Mouse (Mus musculus) B cell, adult 2 months (primary cell): ENCODE measurements around the gene Pip4k2b.
"Not testable (repeated sequence)": the region's sequence is repeated elsewhere in the genome, so short reads cannot be mapped to it uniquely, and the experiment has no call there.

ENCODE experiments used
- DNase-seq, 2 experiments: peaks; one replicate each; pipeline ENCODE4 v3.0.0; 2022

Pip4k2b gene

GRCm38 (mm10) chr11:97714356-97714755, 30.1 kb downstream of the Pip4k2b start:
- no peak for DNase-seq

- DNase-seq: no peak
Observed at GRCm38 (mm10) chr11:97713896-97714295, 30.6 kb downstream of the Pip4k2b start.

- no peak for DNase-seq
Observed at GRCm38 (mm10) chr11:97712286-97712685, 32.2 kb downstream of the Pip4k2b start.

GRCm38 (mm10) chr11:97711200-97711900, 33.2 kb downstream of the Pip4k2b start:
- no peak for DNase-seq

- DNase-seq: not testable (repeated sequence)
Observed at GRCm38 (mm10) chr11:97710067-97710466, 34.4 kb downstream of the Pip4k2b start.

- DNase-seq: peak; percentile 95
Observed at GRCm38 (mm10) chr11:97703039-97703826, 41.3 kb downstream of the Pip4k2b start, which contains the start of gene Psmb3. TSS of gene Psmb3 (plus strand) at chr11:97703399.

- peak; percentile 92 for DNase-seq
Observed at GRCm38 (mm10) chr11:97702393-97702745, 42.1 kb downstream of the Pip4k2b start.

GRCm38 (mm10) chr11:97701581-97702392, 42.7 kb downstream of the Pip4k2b start:
- DNase-seq: peak in 1 of 2 experiments; percentile 11

GRCm38 (mm10) chr11:97700746-97701580, 43.5 kb downstream of the Pip4k2b start:
- DNase-seq: peak; percentile 16 to 26

GRCm38 (mm10) chr11:97700003-97700745, 44.3 kb downstream of the Pip4k2b start, which contains the start of gene Pcgf2:
TSS of gene Pcgf2 (minus strand) at chr11:97700497.
- DNase-seq: peak; percentile 60 to 64

- DNase-seq: no peak
Observed at GRCm38 (mm10) chr11:97699626-97700002, 44.9 kb downstream of the Pip4k2b start.

GRCm38 (mm10) chr11:97698741-97699611, 45.5 kb downstream of the Pip4k2b start:
- DNase-seq: peak; percentile 34

- no peak for DNase-seq
Observed at GRCm38 (mm10) chr11:97697891-97698529, 46.5 kb downstream of the Pip4k2b start.

GRCm38 (mm10) chr11:97697199-97697890, 47.2 kb downstream of the Pip4k2b start:
- no peak for DNase-seq

GRCm38 (mm10) chr11:97696669-97697068, 47.8 kb downstream of the Pip4k2b start:
- DNase-seq: no peak

- DNase-seq: no peak
Observed at GRCm38 (mm10) chr11:97695712-97696401, 48.6 kb downstream of the Pip4k2b start.

- no peak for DNase-seq
Observed at GRCm38 (mm10) chr11:97694921-97695711, 49.4 kb downstream of the Pip4k2b start.

- no peak for DNase-seq
Observed at GRCm38 (mm10) chr11:97694435-97694834, 50.1 kb downstream of the Pip4k2b start.
